Mouse (Mus musculus) neural tube, embryonic 11.5 days (tissue): ENCODE measurements at regions not wholly inside any gene's neighbourhood (a gene's known extent, or its start where the extent isn't known, plus 50 kb on each side); places are given as distances from the start of the nearest gene placed in this dataset.

ENCODE experiments used
- ATAC-seq: fragments of 200-750 bp; cut with Nextera tagmentation; 2 replicates; pipeline ENCODE4 v1.8.0; 2017; ENCODE audit warnings: moderate number of reproducible peaks, mild to moderate bottlenecking, moderate TSS enrichment, moderate library complexity; ENCODE audit not compliant: insufficient read depth, low FRiP score, low TSS enrichment
- DNase-seq: peaks from one replicate; pipeline ENCODE4 v3.0.0-alpha.2; 2015; ENCODE audit warnings: low spot score
- H3K27ac ChIP-seq: fragments of 300-500 bp; sonication (generic); 2 replicates; pipeline ENCODE4 v1.5.1; 2014; ENCODE audit warnings: low read depth, mild to moderate bottlenecking, low read length
- H3K27me3 ChIP-seq: fragments of 300-500 bp; sonication (generic); 2 replicates; pipeline ENCODE4 v1.6.1; 2014; ENCODE audit warnings: mild to moderate bottlenecking, low read length, mixed read lengths; ENCODE audit not compliant: control insufficient read depth, insufficient read depth
- H3K36me3 ChIP-seq: fragments of 300-500 bp; sonication (generic); 2 replicates; pipeline ENCODE4 v1.6.1; 2014; ENCODE audit warnings: mild to moderate bottlenecking, low read length, moderate library complexity, mixed read lengths; ENCODE audit not compliant: control insufficient read depth, insufficient read depth
- H3K4me1 ChIP-seq: fragments of 300-500 bp; sonication (generic); 2 replicates; pipeline ENCODE4 v1.6.1; 2014; ENCODE audit warnings: low read length, mixed read lengths; ENCODE audit not compliant: control insufficient read depth, insufficient read depth
- H3K4me2 ChIP-seq: fragments of 300-500 bp; sonication (generic); 2 replicates; pipeline ENCODE4 v1.6.1; 2014; ENCODE audit warnings: low read depth, mild to moderate bottlenecking, moderate library complexity
- H3K4me3 ChIP-seq: fragments of 300-500 bp; sonication (generic); 2 replicates; pipeline ENCODE4 v1.5.1; 2014; ENCODE audit warnings: low read depth, low read length
- H3K9ac ChIP-seq: fragments of 300-500 bp; sonication (generic); 2 replicates; pipeline ENCODE4 v1.6.1; 2014; ENCODE audit warnings: mild to moderate bottlenecking, low read length
- H3K9me3 ChIP-seq: fragments of 300-500 bp; sonication (generic); 2 replicates; pipeline ENCODE4 v1.6.1; 2016; ENCODE audit warnings: low read length; ENCODE audit not compliant: control insufficient read depth
- WGBS: fragments of 180-500 bp; shearing (Covaris S2); extraction: QIAGEN DNeasy Blood & Tissue Kit; methylation state at CpG from one replicate; pipeline ENCODE4 v1.1.7; 2014; 5-methylcytosine and 5-hydroxymethylcytosine counted together

GRCm38 (mm10) chr7:115252370-115252750 lies 508.9 kb downstream of the Insc start:
- Histone ChIP-seq H3K4me2 (no peak overlapping the region), H3K27me3 (no peaks in the 10 kb centered on the region), H3K9ac (no peak overlapping the region), H3K36me3 (no peaks in the 10 kb centered on the region), H3K27ac (no peak overlapping the region), H3K4me1 (no peaks in the 10 kb centered on the region), H3K4me3 (no peak overlapping the region), H3K9me3 (no peaks in the 10 kb centered on the region)
- WGBS: 65% methylated on average over 2 of the region's 2 CpGs
- DNase-seq (no peak), ATAC-seq (no peak)

DNA sequence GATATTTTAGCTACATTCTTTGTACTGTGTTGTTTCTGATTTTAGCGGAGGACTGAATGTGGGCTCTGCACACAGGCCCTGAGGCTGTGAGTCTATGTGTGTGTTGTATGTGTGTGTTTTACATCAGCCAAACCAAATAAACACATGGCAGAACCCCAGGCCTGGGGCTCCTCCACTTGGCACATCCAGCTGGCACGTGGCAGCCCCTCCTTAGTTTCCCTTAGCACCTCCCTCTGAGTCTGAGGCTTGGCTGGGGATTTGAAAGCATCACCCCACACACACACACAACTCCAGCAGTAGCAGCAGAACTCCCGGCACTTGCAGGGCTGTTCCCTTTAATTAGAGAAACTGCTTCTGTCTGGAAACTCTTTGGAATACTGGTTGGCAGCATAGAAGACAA lies 515.1 kb downstream of the Insc start:
- ATAC-seq: no peak
- whole genome bisulfite sequencing: 46% methylated on average over 3 of the region's 3 CpGs
- DNase-seq: no peak

GRCm38 (mm10) chr7:115263082-115263481 lies 519.6 kb downstream of the Insc start:
- Histone ChIP-seq H3K4me3 (no peak overlapping the region), H3K36me3 (no peaks in the 10 kb centered on the region), H3K4me2 (no peak overlapping the region), H3K27ac (no peak overlapping the region), H3K4me1 (no peaks in the 10 kb centered on the region), H3K27me3 (no peaks in the 10 kb centered on the region), H3K9me3 (no peaks in the 10 kb centered on the region), H3K9ac (no peak overlapping the region)
- no peak for DNase-seq
- WGBS: 80% methylated on average over 2 of the region's 2 CpGs
- ATAC-seq: no peak

More for the DNA sequence above, 515.1 kb downstream of the Insc start:
- no peaks in the 10 kb centered on the region for H3K9me3 ChIP-seq
- no peaks in the 10 kb centered on the region for H3K36me3 ChIP-seq
- H3K9ac ChIP-seq: no peak overlapping the region
- no peak overlapping the region for H3K4me3 ChIP-seq
- H3K4me2 ChIP-seq: no peak overlapping the region
- H3K4me1 ChIP-seq: no peaks in the 10 kb centered on the region
- H3K27me3 ChIP-seq: no peaks in the 10 kb centered on the region
- no peak overlapping the region for H3K27ac ChIP-seq

DNA sequence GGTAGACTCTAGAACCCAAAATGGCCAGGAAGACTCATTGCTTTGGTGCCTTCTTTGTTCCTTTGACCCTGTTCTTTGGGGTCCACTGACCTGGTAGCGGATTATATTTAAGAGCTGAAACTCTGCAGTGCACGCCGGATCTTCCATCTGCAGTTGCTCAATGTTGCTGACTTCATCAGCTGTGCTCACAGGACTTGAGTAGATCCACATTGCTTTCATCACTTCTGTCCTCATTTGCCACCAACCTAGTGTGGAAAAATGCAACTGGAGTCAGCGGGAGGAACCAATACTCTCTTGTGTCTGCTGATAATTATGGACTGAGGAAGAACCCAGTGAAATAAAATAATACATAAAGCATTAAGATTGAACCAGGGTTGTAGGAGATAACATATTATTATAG lies 522.6 kb downstream of the Insc start:
- Histone ChIP-seq H3K9ac (no peak overlapping the region), H3K4me3 (no peak overlapping the region), H3K27me3 (no peaks in the 10 kb centered on the region), H3K36me3 (no peaks in the 10 kb centered on the region), H3K4me1 (no peaks in the 10 kb centered on the region), H3K9me3 (no peaks in the 10 kb centered on the region), H3K27ac (no peak overlapping the region), H3K4me2 (no peak overlapping the region)
- ATAC-seq (no peak), DNase-seq (no peak)
- 90% methylated on average over 4 of the region's 4 CpGs for WGBS

- no peak for ATAC-seq
- no peak overlapping the region for H3K27ac ChIP-seq
- no peaks in the 10 kb centered on the region for H3K36me3 ChIP-seq
- H3K27me3 ChIP-seq: no peaks in the 10 kb centered on the region
- no peaks in the 10 kb centered on the region for H3K9me3 ChIP-seq
- H3K4me1 ChIP-seq: no peaks in the 10 kb centered on the region
- no peak overlapping the region for H3K9ac ChIP-seq
- WGBS: 28% methylated on average over 2 of the region's 2 CpGs
- H3K4me2 ChIP-seq: no peak overlapping the region
- no peak overlapping the region for H3K4me3 ChIP-seq
- DNase-seq: no peak
Measured at GRCm38 (mm10) chr7:115270803-115271202, 527.3 kb downstream of the Insc start.

GRCm38 (mm10) chr7:115274836-115275235 lies 531.3 kb downstream of the Insc start:
- Histone ChIP-seq H3K4me2 (no peak overlapping the region), H3K9ac (no peak overlapping the region), H3K27ac (no peak overlapping the region), H3K4me3 (no peak overlapping the region), H3K36me3 (no peaks in the 10 kb centered on the region), H3K9me3 (no peaks in the 10 kb centered on the region), H3K27me3 (no peaks in the 10 kb centered on the region), H3K4me1 (no peaks in the 10 kb centered on the region)
- 49% methylated on average over 3 of the region's 3 CpGs for WGBS
- DNase-seq (no peak), ATAC-seq (no peak)

- ATAC-seq (no peak), DNase-seq (peak; percentile 43)
- Histone ChIP-seq H3K9ac (no peak overlapping the region), H3K4me3 (no peak overlapping the region), H3K4me1 (peaks cover 10% of the 10 kb centered on the region), H3K27me3 (no peaks in the 10 kb centered on the region), H3K36me3 (no peaks in the 10 kb centered on the region), H3K4me2 (no peak overlapping the region), H3K9me3 (no peaks in the 10 kb centered on the region), H3K27ac (no peak overlapping the region)
- WGBS: 38% methylated on average over 7 of the region's 7 CpGs
Measured at GRCm38 (mm10) chr7:115290801-115291417, 547.4 kb downstream of the Insc start.

GRCm38 (mm10) chr7:115294655-115295230 lies 551.2 kb downstream of the Insc start:
- Histone ChIP-seq H3K4me2 (no peak overlapping the region), H3K4me1 (peaks cover 10% of the 10 kb centered on the region), H3K9me3 (no peaks in the 10 kb centered on the region), H3K9ac (no peak overlapping the region), H3K27ac (no peak overlapping the region), H3K4me3 (no peak overlapping the region), H3K27me3 (no peaks in the 10 kb centered on the region), H3K36me3 (no peaks in the 10 kb centered on the region)
- ATAC-seq (no peak), DNase-seq (no peak)
- 71% methylated on average over 10 of the region's 10 CpGs for WGBS

GRCm38 (mm10) chr7:115300241-115300640 lies 556.7 kb downstream of the Insc start:
- no peaks in the 10 kb centered on the region for H3K27me3 ChIP-seq
- ATAC-seq (no peak), DNase-seq (no peak)
- H3K4me2 ChIP-seq: no peak overlapping the region
- no peaks in the 10 kb centered on the region for H3K36me3 ChIP-seq
- H3K4me3 ChIP-seq: no peak overlapping the region
- H3K9ac ChIP-seq: no peak overlapping the region
- no peak overlapping the region for H3K27ac ChIP-seq
- H3K9me3 ChIP-seq: no peaks in the 10 kb centered on the region
- WGBS: 92% methylated on average over 8 of the region's 8 CpGs
- H3K4me1 ChIP-seq: no peaks in the 10 kb centered on the region
